Mouse (Mus musculus): ENCODE results near the gene Rps19bp1.

DNA sequence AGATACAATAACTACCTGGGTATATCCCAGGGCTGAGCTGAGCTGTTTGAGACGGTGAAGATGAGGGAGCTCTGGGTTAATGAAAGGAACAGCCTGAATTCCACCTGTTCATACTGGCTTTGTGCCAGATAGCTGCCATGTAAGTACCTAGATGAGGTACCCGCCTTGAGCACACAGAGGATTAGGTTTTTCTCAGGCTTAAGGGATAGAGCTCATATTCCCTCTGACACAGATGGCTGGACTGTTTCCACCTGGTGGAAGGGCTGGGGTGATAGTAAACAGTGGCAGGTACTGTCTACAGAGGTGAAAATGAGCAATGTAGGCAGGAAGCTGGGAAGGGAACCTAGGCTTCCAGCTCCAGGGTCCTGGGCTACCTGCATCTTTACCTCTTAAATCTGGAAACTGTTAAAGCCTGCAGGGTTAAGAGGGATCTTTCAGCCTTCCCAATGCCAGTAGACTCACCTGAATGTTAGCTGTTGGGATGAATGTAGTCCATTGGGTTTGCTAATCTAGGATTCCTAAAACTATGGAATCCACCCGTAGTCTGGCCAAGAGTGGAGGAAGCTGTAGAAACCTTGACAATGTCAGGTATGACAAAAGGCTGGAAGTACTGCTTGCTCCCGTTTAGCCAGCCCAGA lies 6.4 kb downstream of the Rps19bp1 start:
- TF ChIP-seq MEF2A (IDR thresholded peaks at IDR 0.05; ENCODE audit: extremely low read depth, insufficient replicate concordance, low read depth, low read length, poor library complexity, severe bottlenecking), result no peak
- peak; percentile 2 to 80; a peak in 2 of 4 replicates for TF ChIP-seq POLR2A (IDR thresholded peaks at IDR 0.05; ENCODE audit: control insufficient read depth in 1 of 2, insufficient read depth in 1 of 2, low read depth in 1 of 2, low read length in 2 of 2, poor library complexity in 1 of 2)
- TF ChIP-seq TAL1 (IDR thresholded peaks at IDR 0.05; ENCODE audit: low read length), result no peak
- TF ChIP-seq CTCF (IDR thresholded peaks at IDR 0.05 in 2 of 3, conservative IDR thresholded peaks at IDR 0.05 in 1 of 3; ENCODE audit: control insufficient read depth in 1 of 3, insufficient read depth in 1 of 3, low read depth in 2 of 3, low read length in 3 of 3, poor library complexity in 1 of 3, severe bottlenecking in 1 of 3), result no peak
- TF ChIP-seq ETS1 (IDR thresholded peaks at IDR 0.05; ENCODE audit: low read depth, low read length), result no peak
- TF ChIP-seq HCFC1 (IDR thresholded peaks at IDR 0.05; ENCODE audit: low read depth, low read length), result no peak
- TF ChIP-seq MAFK (IDR thresholded peaks at IDR 0.05; ENCODE audit: borderline replicate concordance, low read depth, low read length), result no peak
- TF ChIP-seq EP300 (IDR thresholded peaks at IDR 0.05; ENCODE audit: low read depth in 1 of 2, low read length in 2 of 2), result no peak
- no peak for TF ChIP-seq USF1 (IDR thresholded peaks at IDR 0.05; ENCODE audit: low read depth, low read length)
